Mouse (Mus musculus): ENCODE measurements around the gene Raf1. TPM values are rescaled to one million over a fixed set of nuclear protein-coding genes. Genes with fewer than 3 reads are reported as not detected.

Gene Raf1
- polyA plus RNA-seq, 1 experiment: 106 TPM

- H3K36me3 ChIP-seq (ENCODE audit: control insufficient read depth, insufficient read depth, low read length): no peaks in the 10 kb centered on the region
These were observed 99.0 kb downstream of the Raf1 start for GRCm38 (mm10) chr6:115577407-115577806.

GRCm38 (mm10) chr6:115574171-115574570 lies 102.3 kb downstream of the Raf1 start:
- Histone ChIP-seq H3K36me3 (ENCODE audit: control insufficient read depth, insufficient read depth, low read length) (no peaks in the 10 kb centered on the region), H3K4me1 (ENCODE audit: control insufficient read depth, insufficient read depth, low read length) (no peaks in the 10 kb centered on the region), H3K27me3 (replicated peaks; ENCODE audit: control insufficient read depth, insufficient read depth, low read length) (no peaks in the 10 kb centered on the region), H3K4me3 (ENCODE audit: insufficient read depth, low read depth, low read length) (no peak overlapping the region), H3K27ac (ENCODE audit: insufficient read depth, low read depth, low read length) (no peak overlapping the region)
- 93% methylated on average over 7 of the region's 7 CpGs for WGBS
- TF ChIP-seq POLR2A (IDR thresholded peaks at IDR 0.05; ENCODE audit: low read depth, low read length) (no peak), CTCF (conservative IDR thresholded peaks at IDR 0.05; ENCODE audit: insufficient read depth, insufficient read length, low read depth, low read length) (no peak)
- DNase-seq: no peak

More at GRCm38 (mm10) chr6:115577407-115577806, 99.0 kb downstream of the Raf1 start:
- TF ChIP-seq POLR2A (IDR thresholded peaks at IDR 0.05; ENCODE audit: low read depth, low read length): no peak
- no peak for DNase-seq
- Histone ChIP-seq H3K27ac (ENCODE audit: insufficient read depth, low read depth, low read length) (no peak overlapping the region), H3K4me3 (ENCODE audit: insufficient read depth, low read depth, low read length) (no peak overlapping the region), H3K27me3 (replicated peaks; ENCODE audit: control insufficient read depth, insufficient read depth, low read length) (no peaks in the 10 kb centered on the region), H3K4me1 (ENCODE audit: control insufficient read depth, insufficient read depth, low read length) (no peaks in the 10 kb centered on the region)
- WGBS: 77% methylated on average over 5 of the region's 5 CpGs

Other genes starting within 250 kb of the Raf1 start
- 4.2 and 4.8 TPM in 2 replicates for gene Tsen2, start 132.0 kb downstream of the Raf1 start, polyA plus RNA-seq (2012; rRNA removed)
- gene Mkrn2os, start 84.1 kb downstream of the Raf1 start, polyA plus RNA-seq (2012; rRNA removed): 15.4 and 16.8 TPM in 2 replicates
- 47.2 and 68.0 TPM in 2 replicates for gene Mkrn2, start 74.7 kb downstream of the Raf1 start, polyA plus RNA-seq (2012; rRNA removed)
- gene Tmem40, start 85.8 kb upstream of the Raf1 start, polyA plus RNA-seq (2012; rRNA removed): 0.50 TPM in 2 replicates
- 4.0 and 4.3 TPM in 2 replicates for gene Cand2, start 97.9 kb upstream of the Raf1 start, polyA plus RNA-seq (2012; rRNA removed)
- 499 and 560 TPM in 2 replicates for gene Rpl32, start 132.1 kb upstream of the Raf1 start, polyA plus RNA-seq (2012; rRNA removed)
- 2.2 and 2.3 TPM in 2 replicates for gene Efcab12, start 161.8 kb upstream of the Raf1 start, polyA plus RNA-seq (2012; rRNA removed)
- gene Mbd4, start 176.7 kb upstream of the Raf1 start, polyA plus RNA-seq (2012; rRNA removed): 1.6 and 1.9 TPM in 2 replicates
- gene Ift122, start 176.8 kb upstream of the Raf1 start, polyA plus RNA-seq (2012; rRNA removed): 29.2 and 33.1 TPM in 2 replicates